Comparison of ENCODE assay signal across 8 mouse cellular contexts in genomic region chr3:87981894-87982835, GRCm38 (mm10). TPM values are rescaled to one million over a fixed set of nuclear protein-coding genes. Genes with fewer than 3 reads are reported as not detected.
DNase-seq lines count a peak whose midpoint lies in the region; ATAC-seq and TF ChIP-seq lines count a peak whose summit lies in the region.

No protein-coding gene starts in this region.

- ATAC-seq in hindbrain, embryonic 16.5 days = 0 out of 2 replicates have a peak, but pooled peaks have one; percentile 9
- ATAC-seq in liver, embryonic 12.5 days = peak; percentile 8; the same call in 1 of the 2 replicates
- no peak for ATAC-seq in neural tube, embryonic 14.5 days (ENCODE audit: low read depth)
- ATAC-seq in monocyte, adult 5-6 weeks (replicated peaks; ENCODE audit: insufficient number of reproducible peaks, low FRiP score, low TSS enrichment, poor library complexity, severe bottlenecking) = no peak

- no peaks in the 10 kb centered on the region for H3K36me3 ChIP-seq in hindbrain, embryonic 16.5 days (ENCODE audit: control insufficient read depth, insufficient read depth, low read length)
- H3K36me3 ChIP-seq in liver, embryonic 12.5 days = no peaks in the 10 kb centered on the region
- no peaks in the 10 kb centered on the region for H3K36me3 ChIP-seq in neural tube, embryonic 14.5 days (ENCODE audit: control insufficient read depth, insufficient read depth, low read length)

- no peaks in the 10 kb centered on the region for H3K27me3 ChIP-seq in hindbrain, embryonic 16.5 days (replicated peaks; ENCODE audit: control insufficient read depth, insufficient read depth, low read length)
- peaks cover 67% of the 10 kb centered on the region for H3K27me3 ChIP-seq in liver, embryonic 12.5 days (replicated peaks)
- H3K27me3 ChIP-seq in neural tube, embryonic 14.5 days (ENCODE audit: control insufficient read depth, insufficient read depth, low read length) = no peaks in the 10 kb centered on the region

- intact Hi-C loops in gastrocnemius, adult 2 months (cut with DNase I) = no loop called here

- DNase-seq in adrenal gland, postnatal 14 days = peak; percentile 72
- DNase-seq in gastrocnemius, adult 2 months = peak; percentile 86
- no peak for DNase-seq in layer of hippocampus, adult 11-12 months (ENCODE audit: low spot score)
- no peak for DNase-seq in cerebellum, adult 11-12 months

- no peak for TF ChIP-seq CTCF in gastrocnemius, adult 2 months (IDR thresholded peaks at IDR 0.05)

- peaks cover 37% of the 10 kb centered on the region for H3K4me1 ChIP-seq in hindbrain, embryonic 16.5 days (ENCODE audit: control insufficient read depth, insufficient read depth, low read depth, low read length)
- peaks cover 48% of the 10 kb centered on the region for H3K4me1 ChIP-seq in liver, embryonic 12.5 days
- H3K4me1 ChIP-seq in neural tube, embryonic 14.5 days (ENCODE audit: control insufficient read depth, insufficient read depth, low read length) = peaks cover 32% of the 10 kb centered on the region

- no peak overlapping the region for H3K4me2 ChIP-seq in hindbrain, embryonic 16.5 days (ENCODE audit: low read length)
- H3K4me2 ChIP-seq in liver, embryonic 12.5 days = peak overlapping the region; percentile 30
- H3K4me2 ChIP-seq in neural tube, embryonic 14.5 days (ENCODE audit: low read depth, low read length) = no peak overlapping the region; the same call in 1 of the 2 replicates

- H3K4me3 ChIP-seq in gastrocnemius, adult 2 months = peak overlapping the region; percentile 58
- no peak overlapping the region for H3K4me3 ChIP-seq in hindbrain, embryonic 16.5 days (ENCODE audit: low read length)
- H3K4me3 ChIP-seq in liver, embryonic 12.5 days = no peak overlapping the region
- no peak overlapping the region for H3K4me3 ChIP-seq in neural tube, embryonic 14.5 days (ENCODE audit: low read depth, low read length)

- WGBS in hindbrain, embryonic 16.5 days = 39% methylated on average over 12 of the region's 12 CpGs
- 35% methylated on average over 12 of the region's 12 CpGs for WGBS in liver, embryonic 12.5 days (ENCODE audit: insufficient replicate concordance)
- WGBS in neural tube, embryonic 14.5 days = 38% methylated on average over 12 of the region's 12 CpGs

- H3K9ac ChIP-seq in hindbrain, embryonic 16.5 days (ENCODE audit: low read depth, low read length) = peak overlapping the region; percentile 33
- H3K9ac ChIP-seq in liver, embryonic 12.5 days = no peak overlapping the region
- peak overlapping the region; percentile 32 for H3K9ac ChIP-seq in neural tube, embryonic 14.5 days (replicated peaks; ENCODE audit: low read depth, low read length)

- H3K9me3 ChIP-seq in hindbrain, embryonic 16.5 days (ENCODE audit: control insufficient read depth, low read length) = no peaks in the 10 kb centered on the region
- H3K9me3 ChIP-seq in liver, embryonic 12.5 days (replicated peaks) = no peaks in the 10 kb centered on the region
- H3K9me3 ChIP-seq in neural tube, embryonic 14.5 days (ENCODE audit: control insufficient read depth, low read length) = no peaks in the 10 kb centered on the region

- H3K27ac ChIP-seq in gastrocnemius, adult 2 months = peak overlapping the region; percentile 92
- H3K27ac ChIP-seq in hindbrain, embryonic 16.5 days (ENCODE audit: low read depth, low read length) = peak overlapping the region; percentile 62; the same call in 1 of the 2 replicates
- H3K27ac ChIP-seq in liver, embryonic 12.5 days = peak overlapping the region; percentile 79
- H3K27ac ChIP-seq in neural tube, embryonic 14.5 days (ENCODE audit: low read depth, low read length) = peak overlapping the region; percentile 64

RNA-seq across cellular contexts. Expression of gene Nes, which starts 11.3 kb away (rescaled TPM):
- 14.5 and 23.0 TPM in 2 replicates for total RNA-seq in adrenal gland, postnatal 14 days (2021)
- 10 to 100 TPM in 1 of 2 experiments, 1 to 10 TPM in 1; 9.1 to 17.2 TPM for total RNA-seq in gastrocnemius, adult 2 months (2021)
- polyA plus RNA-seq in hindbrain, embryonic 16.5 days (2015; fragmentation: Nextera tagmentation; extraction: Ambion mirVana) = 15.6 and 20.2 TPM in 2 replicates
- polyA plus RNA-seq in liver, embryonic 12.5 days (2016; fragmentation: Nextera tagmentation; extraction: Ambion mirVana) = 7.2 and 7.3 TPM in 2 replicates
- 11.1 and 16.7 TPM in 2 replicates for polyA plus RNA-seq in neural tube, embryonic 14.5 days (2014; fragmentation: Nextera tagmentation; extraction: Ambion mirVana)
- total RNA-seq in monocyte, adult 5-6 weeks (2017) = 0.58 to 2.0 TPM (median 1.6 TPM) in 3 replicates

RNA-seq across cellular contexts. Expression of gene Bcan, which starts 17.9 kb away (rescaled TPM):
- total RNA-seq in adrenal gland, postnatal 14 days (2021) = 28.5 and 31.5 TPM in 2 replicates
- total RNA-seq in gastrocnemius, adult 2 months (2021) = not detected
- 150 and 186 TPM in 2 replicates for polyA plus RNA-seq in hindbrain, embryonic 16.5 days (2015; fragmentation: Nextera tagmentation; extraction: Ambion mirVana)
- polyA plus RNA-seq in liver, embryonic 12.5 days (2016; fragmentation: Nextera tagmentation; extraction: Ambion mirVana) = not detected in 2 replicates
- polyA plus RNA-seq in neural tube, embryonic 14.5 days (2014; fragmentation: Nextera tagmentation; extraction: Ambion mirVana) = 79.5 and 107 TPM in 2 replicates
- total RNA-seq in monocyte, adult 5-6 weeks (2017) = not detected in 3 replicates

RNA-seq across cellular contexts. Expression of gene Crabp2, which starts 33.7 kb away (rescaled TPM):
- not detected in 2 replicates for total RNA-seq in adrenal gland, postnatal 14 days (2021)
- under 1 TPM in 1 of 2 experiments, not detected in 1; 0.42 TPM for total RNA-seq in gastrocnemius, adult 2 months (2021)
- 49.1 and 52.4 TPM in 2 replicates for polyA plus RNA-seq in hindbrain, embryonic 16.5 days (2015; fragmentation: Nextera tagmentation; extraction: Ambion mirVana)
- polyA plus RNA-seq in liver, embryonic 12.5 days (2016; fragmentation: Nextera tagmentation; extraction: Ambion mirVana) = 3.9 and 6.5 TPM in 2 replicates
- 45.5 and 103 TPM in 2 replicates for polyA plus RNA-seq in neural tube, embryonic 14.5 days (2014; fragmentation: Nextera tagmentation; extraction: Ambion mirVana)
- total RNA-seq in monocyte, adult 5-6 weeks (2017) = not detected in 3 replicates

RNA-seq across cellular contexts. Expression of gene Hapln2, which starts 45.2 kb away (rescaled TPM):
- total RNA-seq in adrenal gland, postnatal 14 days (2021) = not detected in 2 replicates
- total RNA-seq in gastrocnemius, adult 2 months (2021) = not detected
- polyA plus RNA-seq in hindbrain, embryonic 16.5 days (2015; fragmentation: Nextera tagmentation; extraction: Ambion mirVana) = 0.30 and 0.66 TPM in 2 replicates
- not detected in 2 replicates for polyA plus RNA-seq in liver, embryonic 12.5 days (2016; fragmentation: Nextera tagmentation; extraction: Ambion mirVana)
- polyA plus RNA-seq in neural tube, embryonic 14.5 days (2014; fragmentation: Nextera tagmentation; extraction: Ambion mirVana) = 0.39 and 0.76 TPM in 2 replicates
- not detected in 3 replicates for total RNA-seq in monocyte, adult 5-6 weeks (2017)

RNA-seq across cellular contexts. Expression of gene Rrnad1, which starts 51.6 kb away (rescaled TPM):
- total RNA-seq in adrenal gland, postnatal 14 days (2021) = 13.9 and 15.6 TPM in 2 replicates
- 1 to 10 TPM; 4.7 to 5.0 TPM for total RNA-seq in gastrocnemius, adult 2 months (2021)
- 20.5 and 24.8 TPM in 2 replicates for polyA plus RNA-seq in hindbrain, embryonic 16.5 days (2015; fragmentation: Nextera tagmentation; extraction: Ambion mirVana)
- 11.1 and 11.4 TPM in 2 replicates for polyA plus RNA-seq in liver, embryonic 12.5 days (2016; fragmentation: Nextera tagmentation; extraction: Ambion mirVana)
- polyA plus RNA-seq in neural tube, embryonic 14.5 days (2014; fragmentation: Nextera tagmentation; extraction: Ambion mirVana) = 19.7 and 20.6 TPM in 2 replicates
- total RNA-seq in monocyte, adult 5-6 weeks (2017) = 12.9 to 20.5 TPM (median 16.9 TPM) in 3 replicates

Comparison
In these comparisons a context has a peak if more than half of its experiments do, and no peak if none do; other contexts are left out.
1. DNase-seq: peak in adrenal gland, postnatal 14 days (single experiment) and gastrocnemius, adult 2 months (single experiment); none in layer of hippocampus, adult 11-12 months (single experiment) and cerebellum, adult 11-12 months (single experiment).
2. ATAC-seq: peak in hindbrain, embryonic 16.5 days (single experiment) and liver, embryonic 12.5 days (single experiment); none in neural tube, embryonic 14.5 days (single experiment) and monocyte, adult 5-6 weeks (single experiment).
3. RNA of gene Bcan, which starts 17.9 kb away (total RNA-seq): 28.5 to 31.5 TPM in adrenal gland, postnatal 14 days; not detected in gastrocnemius, adult 2 months and not detected in monocyte, adult 5-6 weeks; every median in the first group is over 10 times any median in the second.
4. Peak in every context shown above with its lines, with median percentiles within 50 percentile points of each other: H3K27ac ChIP-seq.